Mouse (Mus musculus): ENCODE measurements around the gene Dapk1.
A peak's percentile ranks its signal among the peaks of the same experiment; 100 is the strongest.
"Not testable (repeated sequence)": the region's sequence is repeated elsewhere in the genome, so short reads cannot be mapped to it uniquely, and the experiment has no call there.

The Dapk1 gene

GRCm38 (mm10) chr13:60601436-60602415 lies at the start of gene Dapk1:
TSS of gene Dapk1 (plus strand) at chr13:60601947.
- DNase-seq (ENCODE audit: low read depth) = no peak

- no peak for DNase-seq (ENCODE audit: low read depth)
Observed at GRCm38 (mm10) chr13:60553326-60553725, 48.4 kb upstream of the Dapk1 start.

- DNase-seq (ENCODE audit: low read depth) = no peak
Observed at GRCm38 (mm10) chr13:60556476-60556875, 45.3 kb upstream of the Dapk1 start.

GRCm38 (mm10) chr13:60556911-60557310 lies 44.8 kb upstream of the Dapk1 start:
- DNase-seq (ENCODE audit: low read depth) = no peak

GRCm38 (mm10) chr13:60564303-60564702 lies 37.4 kb upstream of the Dapk1 start:
- no peak for DNase-seq (ENCODE audit: low read depth)

GRCm38 (mm10) chr13:60568934-60569548 lies 32.7 kb upstream of the Dapk1 start:
- DNase-seq (ENCODE audit: low read depth) = no peak

GRCm38 (mm10) chr13:60569549-60569941 lies 32.2 kb upstream of the Dapk1 start:
- no peak for DNase-seq (ENCODE audit: low read depth)

GRCm38 (mm10) chr13:60573541-60573940 lies 28.2 kb upstream of the Dapk1 start:
- no peak for DNase-seq (ENCODE audit: low read depth)

GRCm38 (mm10) chr13:60573971-60574370 lies 27.8 kb upstream of the Dapk1 start:
- DNase-seq (ENCODE audit: low read depth) = no peak

GRCm38 (mm10) chr13:60578541-60578940 lies 23.2 kb upstream of the Dapk1 start:
- DNase-seq (ENCODE audit: low read depth) = no peak

GRCm38 (mm10) chr13:60594866-60595265 lies 6.9 kb upstream of the Dapk1 start:
- no peak for DNase-seq (ENCODE audit: low read depth)

- no peak for DNase-seq (ENCODE audit: low read depth)
Observed at GRCm38 (mm10) chr13:60595519-60595918, 6.2 kb upstream of the Dapk1 start.

- DNase-seq (ENCODE audit: low read depth) = no peak
Observed at GRCm38 (mm10) chr13:60602416-60603251, 887 bp downstream of the Dapk1 start.

GRCm38 (mm10) chr13:60603252-60603562 lies 1.5 kb downstream of the Dapk1 start:
- DNase-seq (ENCODE audit: low read depth) = no peak

GRCm38 (mm10) chr13:60607411-60607810 lies 5.7 kb downstream of the Dapk1 start:
- DNase-seq (ENCODE audit: low read depth) = no peak

- no peak for DNase-seq (ENCODE audit: low read depth)
Observed at GRCm38 (mm10) chr13:60608411-60609046, 6.8 kb downstream of the Dapk1 start.

- no peak for DNase-seq (ENCODE audit: low read depth)
Observed at GRCm38 (mm10) chr13:60609234-60609633, 7.5 kb downstream of the Dapk1 start.

- DNase-seq (ENCODE audit: low read depth) = no peak
Observed at GRCm38 (mm10) chr13:60610558-60610957, 8.8 kb downstream of the Dapk1 start.

GRCm38 (mm10) chr13:60610971-60611370 lies 9.2 kb downstream of the Dapk1 start:
- DNase-seq (ENCODE audit: low read depth) = not testable (repeated sequence)

GRCm38 (mm10) chr13:60612160-60612559 lies 10.4 kb downstream of the Dapk1 start:
- peak; percentile 50 for DNase-seq (ENCODE audit: low read depth)

- no peak for DNase-seq (ENCODE audit: low read depth)
Observed at GRCm38 (mm10) chr13:60614154-60614553, 12.4 kb downstream of the Dapk1 start.

- peak; percentile 1 for DNase-seq (ENCODE audit: low read depth)
Observed at GRCm38 (mm10) chr13:60615057-60615650, 13.4 kb downstream of the Dapk1 start.
